Mouse (Mus musculus) heart, embryonic 13.5 days (tissue): Measurements from ENCODE around the gene Grin3a. TPM values are rescaled to one million over a fixed set of nuclear protein-coding genes. Genes with fewer than 3 reads are reported as not detected.

ENCODE experiments used
- ATAC-seq: fragments of 200-750 bp; cut with Nextera tagmentation; 2 replicates; pipeline ENCODE4 v1.8.0; 2017; ENCODE audit warnings: moderate TSS enrichment; ENCODE audit not compliant: insufficient number of reproducible peaks, low FRiP score, low TSS enrichment; ENCODE audit errors: extremely low read depth
- H3K27ac ChIP-seq: fragments of 300-500 bp; sonication (generic); replicated peaks from 2 replicates; pipeline ENCODE4 v1.5.1; 2015; ENCODE audit warnings: moderate library complexity, mild to moderate bottlenecking, inconsistent platforms
- H3K27me3 ChIP-seq: fragments of 300-500 bp; sonication (generic); replicated peaks from 2 replicates; pipeline ENCODE4 v1.6.1; 2015; ENCODE audit warnings: mild to moderate bottlenecking, inconsistent platforms
- H3K36me3 ChIP-seq: fragments of 300-500 bp; sonication (generic); 2 replicates; pipeline ENCODE4 v1.6.1; 2015; ENCODE audit warnings: mild to moderate bottlenecking, inconsistent platforms
- H3K4me1 ChIP-seq: fragments of 300-500 bp; sonication (generic); 2 replicates; pipeline ENCODE4 v1.6.1; 2015; ENCODE audit warnings: inconsistent platforms
- H3K4me2 ChIP-seq: fragments of 300-500 bp; sonication (generic); 2 replicates; pipeline ENCODE4 v1.6.1; 2015; ENCODE audit warnings: inconsistent platforms, mild to moderate bottlenecking, moderate library complexity
- H3K4me3 ChIP-seq: fragments of 300-500 bp; sonication (generic); 2 replicates; pipeline ENCODE4 v1.5.1; 2015; ENCODE audit warnings: moderate library complexity, mild to moderate bottlenecking, inconsistent platforms
- H3K9ac ChIP-seq: fragments of 300-500 bp; sonication (generic); 2 replicates; pipeline ENCODE4 v1.6.1; 2015; ENCODE audit warnings: inconsistent platforms, mild to moderate bottlenecking, moderate library complexity
- H3K9me3 ChIP-seq: fragments of 300-500 bp; sonication (generic); 2 replicates; pipeline ENCODE4 v1.6.1; 2016; ENCODE audit warnings: inconsistent platforms
- WGBS: fragments of 180-500 bp; shearing (Covaris S2); methylation state at CpG from one replicate; pipeline ENCODE4 v1.1.7; 2015; ENCODE audit warnings: mixed read lengths; 5-methylcytosine and 5-hydroxymethylcytosine counted together
- polyA plus RNA-seq: library from polyadenylated mRNA; unstranded; fragments of >200 nt; fragmentation: Nextera tagmentation; extraction: Ambion mirVana; gene quantifications from 2 replicates; pipeline ENCODE4 v1.2.1, GENCODE M21; 2015

Gene Grin3a
- polyA plus RNA-seq, 1 experiment from 2014 or later = 0.55 TPM

- no peak overlapping the region for H3K4me2 ChIP-seq
- no peaks in the 10 kb centered on the region for H3K36me3 ChIP-seq
- H3K27me3 ChIP-seq = no peaks in the 10 kb centered on the region
- no peak for ATAC-seq
- H3K4me1 ChIP-seq = no peaks in the 10 kb centered on the region
- H3K9ac ChIP-seq = no peak overlapping the region
- no peak overlapping the region for H3K27ac ChIP-seq
- H3K4me3 ChIP-seq = no peak overlapping the region
- 85% methylated on average over 2 of the region's 2 CpGs for WGBS
- H3K9me3 ChIP-seq = no peaks in the 10 kb centered on the region
Observed at GRCm38 (mm10) chr4:49788971-49789370, 56.6 kb downstream of the Grin3a start.

- Histone ChIP-seq H3K9ac (no peak overlapping the region), H3K9me3 (no peaks in the 10 kb centered on the region), H3K4me3 (no peak overlapping the region), H3K36me3 (no peaks in the 10 kb centered on the region), H3K27me3 (no peaks in the 10 kb centered on the region), H3K4me1 (no peaks in the 10 kb centered on the region), H3K4me2 (no peak overlapping the region), H3K27ac (no peak overlapping the region)
- ATAC-seq = no peak
- WGBS = 89% methylated on average over 5 of the region's 5 CpGs
Observed at GRCm38 (mm10) chr4:49742847-49743246, 102.7 kb downstream of the Grin3a start.

GRCm38 (mm10) chr4:49741942-49742341 is 103.6 kb downstream of the Grin3a start:
- ATAC-seq = no peak
- no peaks in the 10 kb centered on the region for H3K9me3 ChIP-seq
- no peak overlapping the region for H3K4me2 ChIP-seq
- no peaks in the 10 kb centered on the region for H3K4me1 ChIP-seq
- 89% methylated on average over 2 of the region's 2 CpGs for WGBS
- no peak overlapping the region for H3K4me3 ChIP-seq
- H3K27ac ChIP-seq = no peak overlapping the region
- H3K36me3 ChIP-seq = no peaks in the 10 kb centered on the region
- no peaks in the 10 kb centered on the region for H3K27me3 ChIP-seq
- no peak overlapping the region for H3K9ac ChIP-seq

GRCm38 (mm10) chr4:49740796-49741766 is 104.5 kb downstream of the Grin3a start:
- Histone ChIP-seq H3K4me2 (no peak overlapping the region), H3K9me3 (no peaks in the 10 kb centered on the region), H3K9ac (no peak overlapping the region), H3K4me3 (no peak overlapping the region), H3K36me3 (no peaks in the 10 kb centered on the region), H3K4me1 (no peaks in the 10 kb centered on the region), H3K27ac (no peak overlapping the region), H3K27me3 (no peaks in the 10 kb centered on the region)
- no peak for ATAC-seq
- 67% methylated on average over 5 of the region's 5 CpGs for WGBS

GRCm38 (mm10) chr4:49739561-49739960 is 106.0 kb downstream of the Grin3a start:
- WGBS = 77% methylated on average over 1 of the region's 1 CpGs
- Histone ChIP-seq H3K4me1 (no peaks in the 10 kb centered on the region), H3K9ac (no peak overlapping the region), H3K27me3 (no peaks in the 10 kb centered on the region), H3K36me3 (no peaks in the 10 kb centered on the region), H3K27ac (no peak overlapping the region), H3K4me2 (no peak overlapping the region), H3K4me3 (no peak overlapping the region), H3K9me3 (no peaks in the 10 kb centered on the region)
- no peak for ATAC-seq

GRCm38 (mm10) chr4:49729326-49729725 is 116.2 kb downstream of the Grin3a start:
- H3K27ac ChIP-seq = no peak overlapping the region
- H3K27me3 ChIP-seq = no peaks in the 10 kb centered on the region
- 60% methylated on average over 3 of the region's 3 CpGs for WGBS
- H3K4me3 ChIP-seq = no peak overlapping the region
- no peak for ATAC-seq
- H3K36me3 ChIP-seq = no peaks in the 10 kb centered on the region
- H3K4me1 ChIP-seq = no peaks in the 10 kb centered on the region
- no peak overlapping the region for H3K9ac ChIP-seq
- no peaks in the 10 kb centered on the region for H3K9me3 ChIP-seq
- H3K4me2 ChIP-seq = no peak overlapping the region

GRCm38 (mm10) chr4:49723908-49724307 is 121.6 kb downstream of the Grin3a start:
- no peak for ATAC-seq
- H3K36me3 ChIP-seq = no peaks in the 10 kb centered on the region
- no peaks in the 10 kb centered on the region for H3K9me3 ChIP-seq
- no peaks in the 10 kb centered on the region for H3K27me3 ChIP-seq
- WGBS = 74% methylated on average over 2 of the region's 2 CpGs
- H3K4me1 ChIP-seq = no peaks in the 10 kb centered on the region
- no peak overlapping the region for H3K27ac ChIP-seq
- no peak overlapping the region for H3K4me3 ChIP-seq
- H3K9ac ChIP-seq = no peak overlapping the region
- no peak overlapping the region for H3K4me2 ChIP-seq

- H3K9ac ChIP-seq = no peak overlapping the region
Observed at GRCm38 (mm10) chr4:49691405-49692194, 153.9 kb downstream of the Grin3a start.

GRCm38 (mm10) chr4:49688594-49689288 is 156.8 kb downstream of the Grin3a start:
- Histone ChIP-seq H3K36me3 (no peaks in the 10 kb centered on the region), H3K9ac (no peak overlapping the region), H3K4me2 (no peak overlapping the region), H3K9me3 (no peaks in the 10 kb centered on the region), H3K4me3 (no peak overlapping the region), H3K4me1 (no peaks in the 10 kb centered on the region), H3K27me3 (no peaks in the 10 kb centered on the region), H3K27ac (no peak overlapping the region)
- 24% methylated on average over 9 of the region's 9 CpGs for WGBS
- no peak for ATAC-seq

More at GRCm38 (mm10) chr4:49691405-49692194, 153.9 kb downstream of the Grin3a start:
- Histone ChIP-seq H3K36me3 (no peaks in the 10 kb centered on the region), H3K4me2 (no peak overlapping the region), H3K4me1 (no peaks in the 10 kb centered on the region), H3K9me3 (no peaks in the 10 kb centered on the region), H3K4me3 (no peak overlapping the region), H3K27me3 (no peaks in the 10 kb centered on the region), H3K27ac (no peak overlapping the region)
- 67% methylated on average over 12 of the region's 12 CpGs for WGBS
- no peak for ATAC-seq

GRCm38 (mm10) chr4:49681812-49682211 is 163.7 kb downstream of the Grin3a start, which contains the start of gene Ppp3r2:
Ppp3r2 (minus strand) TSS chr4:49682024.
- H3K4me1 ChIP-seq = no peaks in the 10 kb centered on the region
- no peak within 1 kb of the TSS for H3K9ac ChIP-seq
- no peak within 1 kb of the TSS for H3K4me2 ChIP-seq
- H3K9me3 ChIP-seq = no peaks in the 10 kb centered on the region
- H3K27ac ChIP-seq = no peak within 1 kb of the TSS
- H3K36me3 ChIP-seq = no peaks in the 10 kb centered on the region
- 67% methylated on average over 13 of the region's 13 CpGs for WGBS
- H3K4me3 ChIP-seq = no peak within 1 kb of the TSS
- no peaks in the 10 kb centered on the region for H3K27me3 ChIP-seq
- no peak for ATAC-seq
